Mouse (Mus musculus) hindbrain, embryonic 15.5 days (tissue): ENCODE measurements around the gene Fmo5. TPM values are rescaled to one million over a fixed set of nuclear protein-coding genes. Genes with fewer than 3 reads are reported as not detected.

Experiments
- ATAC-seq: fragments of 200-750 bp; cut with Nextera tagmentation; 2 replicates; pipeline ENCODE4 v1.8.0; 2017; ENCODE audit warnings: low read depth, moderate number of reproducible peaks, moderate TSS enrichment; ENCODE audit not compliant: low FRiP score
- H3K27ac ChIP-seq: fragments of 300-500 bp; sonication (generic); replicated peaks from 2 replicates; pipeline ENCODE4 v1.5.1; 2015; ENCODE audit warnings: mild to moderate bottlenecking, inconsistent platforms
- H3K27me3 ChIP-seq: fragments of 300-500 bp; sonication (generic); 2 replicates; pipeline ENCODE4 v1.6.1; 2015; ENCODE audit warnings: control low read depth, inconsistent platforms
- H3K36me3 ChIP-seq: fragments of 300-500 bp; sonication (generic); 2 replicates; pipeline ENCODE4 v1.6.1; 2015; ENCODE audit warnings: control low read depth, inconsistent platforms
- H3K4me1 ChIP-seq: fragments of 300-500 bp; sonication (generic); replicated peaks from 2 replicates; pipeline ENCODE4 v1.6.1; 2015; ENCODE audit warnings: control low read depth, inconsistent platforms
- H3K4me2 ChIP-seq: fragments of 300-500 bp; sonication (generic); 2 replicates; pipeline ENCODE4 v1.6.1; 2015; ENCODE audit warnings: moderate library complexity, mild to moderate bottlenecking, inconsistent platforms
- H3K4me3 ChIP-seq: fragments of 300-500 bp; sonication (generic); 2 replicates; pipeline ENCODE4 v1.5.1; 2015; ENCODE audit warnings: mild to moderate bottlenecking, inconsistent platforms
- H3K9ac ChIP-seq: fragments of 300-500 bp; sonication (generic); 2 replicates; pipeline ENCODE4 v1.6.1; 2015; ENCODE audit warnings: inconsistent platforms
- H3K9me3 ChIP-seq: fragments of 300-500 bp; sonication (generic); 2 replicates; pipeline ENCODE4 v1.6.1; 2016; ENCODE audit warnings: control low read depth, inconsistent platforms
- WGBS: fragments of 180-500 bp; shearing (Covaris S2); methylation state at CpG from one replicate; pipeline ENCODE4 v1.1.7; 2015; 5-methylcytosine and 5-hydroxymethylcytosine counted together
- polyA plus RNA-seq: library from polyadenylated mRNA; unstranded; fragments of >200 nt; fragmentation: Nextera tagmentation; extraction: Ambion mirVana; gene quantifications from 2 replicates; pipeline ENCODE4 v1.2.1, GENCODE M21; 2015

Fmo5 gene
- polyA plus RNA-seq, 1 experiment from 2014 or later: 0.62 TPM

- Histone ChIP-seq H3K9me3 (no peaks in the 10 kb centered on the region), H3K27ac (no peak overlapping the region), H3K4me1 (peaks cover 7% of the 10 kb centered on the region; the same call in 1 of the 2 replicates), H3K4me2 (no peak overlapping the region), H3K4me3 (no peak overlapping the region), H3K36me3 (no peaks in the 10 kb centered on the region), H3K9ac (no peak overlapping the region), H3K27me3 (no peaks in the 10 kb centered on the region)
- WGBS: 94% methylated on average over 6 of the region's 6 CpGs
- no peak for ATAC-seq
These were observed 17.6 kb upstream of the Fmo5 start for GRCm38 (mm10) chr3:97611021-97611420.

- H3K9me3 ChIP-seq: no peaks in the 10 kb centered on the region
- H3K4me1 ChIP-seq: no peaks in the 10 kb centered on the region
- H3K4me3 ChIP-seq: no peak overlapping the region
- no peak overlapping the region for H3K9ac ChIP-seq
- H3K27ac ChIP-seq: no peak overlapping the region
- no peaks in the 10 kb centered on the region for H3K36me3 ChIP-seq
- no peak overlapping the region for H3K4me2 ChIP-seq
- no peaks in the 10 kb centered on the region for H3K27me3 ChIP-seq
- WGBS: 40% methylated on average over 1 of the region's 1 CpGs
- ATAC-seq: no peak
These were observed 13.4 kb upstream of the Fmo5 start for GRCm38 (mm10) chr3:97615154-97615553.

GRCm38 (mm10) chr3:97615933-97616332 lies 12.7 kb upstream of the Fmo5 start:
- H3K36me3 ChIP-seq: no peaks in the 10 kb centered on the region
- no peak overlapping the region for H3K4me3 ChIP-seq
- no peaks in the 10 kb centered on the region for H3K9me3 ChIP-seq
- H3K9ac ChIP-seq: no peak overlapping the region
- H3K27me3 ChIP-seq: no peaks in the 10 kb centered on the region
- no peaks in the 10 kb centered on the region for H3K4me1 ChIP-seq
- no peak overlapping the region for H3K27ac ChIP-seq
- 92% methylated on average over 4 of the region's 4 CpGs for WGBS
- no peak overlapping the region for H3K4me2 ChIP-seq
- no peak for ATAC-seq

- Histone ChIP-seq H3K9me3 (no peaks in the 10 kb centered on the region), H3K36me3 (no peaks in the 10 kb centered on the region), H3K4me1 (no peaks in the 10 kb centered on the region), H3K9ac (no peak overlapping the region), H3K4me3 (no peak overlapping the region), H3K27ac (no peak overlapping the region), H3K4me2 (no peak overlapping the region), H3K27me3 (no peaks in the 10 kb centered on the region)
- no peak for ATAC-seq
- 95% methylated on average over 19 of the region's 19 CpGs for WGBS
These were observed 11.3 kb upstream of the Fmo5 start for GRCm38 (mm10) chr3:97617091-97617825.

- ATAC-seq: no peak
- no peak overlapping the region for H3K27ac ChIP-seq
- H3K4me3 ChIP-seq: no peak overlapping the region
- H3K9ac ChIP-seq: no peak overlapping the region
- H3K4me2 ChIP-seq: no peak overlapping the region
- no peaks in the 10 kb centered on the region for H3K36me3 ChIP-seq
- 88% methylated on average over 8 of the region's 8 CpGs for WGBS
- no peaks in the 10 kb centered on the region for H3K27me3 ChIP-seq
- no peaks in the 10 kb centered on the region for H3K9me3 ChIP-seq
- no peaks in the 10 kb centered on the region for H3K4me1 ChIP-seq
These were observed 10.7 kb upstream of the Fmo5 start for GRCm38 (mm10) chr3:97617899-97618298.

GRCm38 (mm10) chr3:97620657-97621056 lies 7.9 kb upstream of the Fmo5 start:
- Histone ChIP-seq H3K27me3 (no peaks in the 10 kb centered on the region), H3K36me3 (no peaks in the 10 kb centered on the region), H3K4me1 (no peaks in the 10 kb centered on the region), H3K9ac (no peak overlapping the region), H3K4me2 (no peak overlapping the region), H3K9me3 (no peaks in the 10 kb centered on the region), H3K4me3 (no peak overlapping the region), H3K27ac (no peak overlapping the region)
- 90% methylated on average over 4 of the region's 4 CpGs for WGBS
- no peak for ATAC-seq

GRCm38 (mm10) chr3:97624611-97625010 lies 4.0 kb upstream of the Fmo5 start:
- H3K36me3 ChIP-seq: no peaks in the 10 kb centered on the region
- no peak for ATAC-seq
- 47% methylated on average over 2 of the region's 2 CpGs for WGBS

GRCm38 (mm10) chr3:97627893-97628292 lies 711 bp upstream of the Fmo5 start:
- Histone ChIP-seq H3K36me3 (no peaks in the 10 kb centered on the region), H3K4me2 (no peak overlapping the region; the same call in 1 of the 2 replicates), H3K9ac (no peak overlapping the region), H3K4me1 (no peaks in the 10 kb centered on the region; the same call in 1 of the 2 replicates), H3K27me3 (no peaks in the 10 kb centered on the region), H3K27ac (no peak overlapping the region), H3K9me3 (no peaks in the 10 kb centered on the region), H3K4me3 (no peak overlapping the region)
- no peak for ATAC-seq
- 81% methylated on average over 7 of the region's 7 CpGs for WGBS

More at GRCm38 (mm10) chr3:97624611-97625010, 4.0 kb upstream of the Fmo5 start:
- no peak overlapping the region for H3K4me3 ChIP-seq
- no peak overlapping the region for H3K9ac ChIP-seq
- H3K4me2 ChIP-seq: no peak overlapping the region
- H3K27ac ChIP-seq: no peak overlapping the region
- H3K27me3 ChIP-seq: no peaks in the 10 kb centered on the region
- no peaks in the 10 kb centered on the region for H3K9me3 ChIP-seq
- no peaks in the 10 kb centered on the region; the same call in 1 of the 2 replicates for H3K4me1 ChIP-seq

- Histone ChIP-seq H3K27me3 (no peaks in the 10 kb centered on the region), H3K4me3 (no peak overlapping the region), H3K9ac (no peak overlapping the region), H3K4me2 (no peak overlapping the region), H3K9me3 (no peaks in the 10 kb centered on the region), H3K27ac (no peak overlapping the region), H3K4me1 (no peaks in the 10 kb centered on the region; the same call in 1 of the 2 replicates), H3K36me3 (no peaks in the 10 kb centered on the region)
- 84% methylated on average over 4 of the region's 4 CpGs for WGBS
- no peak for ATAC-seq
These were observed 1.3 kb downstream of the Fmo5 start for GRCm38 (mm10) chr3:97629941-97630340.

- WGBS: 96% methylated on average over 4 of the region's 4 CpGs
- no peak overlapping the region for H3K9ac ChIP-seq
- no peaks in the 10 kb centered on the region for H3K9me3 ChIP-seq
- no peak for ATAC-seq
- H3K27me3 ChIP-seq: no peaks in the 10 kb centered on the region
- H3K36me3 ChIP-seq: no peaks in the 10 kb centered on the region
- no peak overlapping the region for H3K4me2 ChIP-seq
- no peaks in the 10 kb centered on the region; the same call in 1 of the 2 replicates for H3K4me1 ChIP-seq
- no peak overlapping the region for H3K4me3 ChIP-seq
- H3K27ac ChIP-seq: no peak overlapping the region
These were observed 2.1 kb downstream of the Fmo5 start for GRCm38 (mm10) chr3:97630746-97631145.

GRCm38 (mm10) chr3:97631258-97631860 lies 2.8 kb downstream of the Fmo5 start:
- Histone ChIP-seq H3K27ac (no peak overlapping the region), H3K36me3 (no peaks in the 10 kb centered on the region), H3K27me3 (no peaks in the 10 kb centered on the region), H3K4me1 (no peaks in the 10 kb centered on the region; the same call in 1 of the 2 replicates), H3K4me3 (no peak overlapping the region), H3K4me2 (no peak overlapping the region), H3K9me3 (no peaks in the 10 kb centered on the region), H3K9ac (no peak overlapping the region)
- WGBS: 89% methylated on average over 8 of the region's 8 CpGs
- no peak for ATAC-seq

GRCm38 (mm10) chr3:97633456-97633855 lies 4.9 kb downstream of the Fmo5 start:
- no peak overlapping the region for H3K4me3 ChIP-seq
- H3K9me3 ChIP-seq: no peaks in the 10 kb centered on the region
- H3K4me2 ChIP-seq: no peak overlapping the region
- H3K36me3 ChIP-seq: no peaks in the 10 kb centered on the region
- no peak overlapping the region for H3K27ac ChIP-seq
- H3K4me1 ChIP-seq: no peaks in the 10 kb centered on the region; the same call in 1 of the 2 replicates
- H3K9ac ChIP-seq: no peak overlapping the region
- WGBS: 88% methylated on average over 4 of the region's 4 CpGs
- no peak for ATAC-seq
- no peaks in the 10 kb centered on the region for H3K27me3 ChIP-seq
